Mouse (Mus musculus): Measurements from ENCODE around the gene Dram1.

The Dram1 gene

GRCm38 (mm10) chr10:88379013-88379885, at the start of gene Dram1, which contains the start of gene Gnptab:
TSS of gene Dram1 (minus strand) at chr10:88379080.
TSS of gene Gnptab (plus strand) at chr10:88379132.
- peak; percentile 90 for DNase-seq (ENCODE audit: low read depth, low spot score)

- no peak for DNase-seq (ENCODE audit: low read depth, low spot score)
These were observed 49.1 kb upstream of the Dram1 start for GRCm38 (mm10) chr10:88427998-88428397.

- DNase-seq (ENCODE audit: low read depth, low spot score), result no peak
These were observed 48.0 kb upstream of the Dram1 start for GRCm38 (mm10) chr10:88426896-88427295.

- DNase-seq (ENCODE audit: low read depth, low spot score), result peak; percentile 90
These were observed 47.4 kb upstream of the Dram1 start for GRCm38 (mm10) chr10:88426158-88426816.

- DNase-seq (ENCODE audit: low read depth, low spot score), result no peak
These were observed 42.0 kb upstream of the Dram1 start for GRCm38 (mm10) chr10:88420655-88421435.

- peak; percentile 60 for DNase-seq (ENCODE audit: low read depth, low spot score)
These were observed 41.3 kb upstream of the Dram1 start for GRCm38 (mm10) chr10:88420141-88420541.

- no peak for DNase-seq (ENCODE audit: low read depth, low spot score)
These were observed 38.8 kb upstream of the Dram1 start for GRCm38 (mm10) chr10:88417686-88418085.

- no peak for DNase-seq (ENCODE audit: low read depth, low spot score)
These were observed 33.6 kb upstream of the Dram1 start for GRCm38 (mm10) chr10:88412290-88412995.

GRCm38 (mm10) chr10:88409751-88410150, 30.9 kb upstream of the Dram1 start:
- DNase-seq (ENCODE audit: low read depth, low spot score), result no peak

- DNase-seq (ENCODE audit: low read depth, low spot score), result no peak
These were observed 29.2 kb upstream of the Dram1 start for GRCm38 (mm10) chr10:88407875-88408631.

- DNase-seq (ENCODE audit: low read depth, low spot score), result peak; percentile 51
These were observed 26.9 kb upstream of the Dram1 start for GRCm38 (mm10) chr10:88405812-88406211.

GRCm38 (mm10) chr10:88404220-88404619, 25.3 kb upstream of the Dram1 start:
- no peak for DNase-seq (ENCODE audit: low read depth, low spot score)

- DNase-seq (ENCODE audit: low read depth, low spot score), result no peak
These were observed 24.1 kb upstream of the Dram1 start for GRCm38 (mm10) chr10:88403021-88403420.

GRCm38 (mm10) chr10:88399271-88399670, 20.4 kb upstream of the Dram1 start:
- no peak for DNase-seq (ENCODE audit: low read depth, low spot score)

GRCm38 (mm10) chr10:88398668-88399243, 19.9 kb upstream of the Dram1 start:
- DNase-seq (ENCODE audit: low read depth, low spot score), result no peak

- DNase-seq (ENCODE audit: low read depth, low spot score), result peak; percentile 85
These were observed 13.4 kb upstream of the Dram1 start for GRCm38 (mm10) chr10:88392181-88392847.

GRCm38 (mm10) chr10:88391495-88391894, 12.6 kb upstream of the Dram1 start:
- peak; percentile 64 for DNase-seq (ENCODE audit: low read depth, low spot score)

GRCm38 (mm10) chr10:88390096-88390790, 11.4 kb upstream of the Dram1 start:
- no peak for DNase-seq (ENCODE audit: low read depth, low spot score)

- no peak for DNase-seq (ENCODE audit: low read depth, low spot score)
These were observed 10.7 kb upstream of the Dram1 start for GRCm38 (mm10) chr10:88389576-88389975.

All from brain, adult 2 months (tissue).